Mouse (Mus musculus): ENCODE data around the gene Sh3yl1.

Gene Sh3yl1

GRCm38 (mm10) chr12:30970700-30971099 is 59.2 kb downstream of the Sh3yl1 start:
- DNase-seq, result no peak

GRCm38 (mm10) chr12:31003795-31004194 is 92.3 kb downstream of the Sh3yl1 start:
- DNase-seq, result no peak

- DNase-seq, result peak; percentile 56 to 61
Measured at GRCm38 (mm10) chr12:31005010-31005409, 93.5 kb downstream of the Sh3yl1 start.

- DNase-seq, result peak in 1 of 2 experiments; percentile 30
Measured at GRCm38 (mm10) chr12:31008171-31008570, 96.7 kb downstream of the Sh3yl1 start.
